Mouse (Mus musculus) thymus, adult 2 months (tissue): ENCODE data around the gene Ncmap.

Experiments used
- CTCF ChIP-seq: fragments of 200-500 bp; IDR thresholded peaks from 2 replicates; pipeline ENCODE4 v1.5.1; 2012; ENCODE audit warnings: mild to moderate bottlenecking, control low read depth, low read length, moderate library complexity, borderline replicate concordance; ENCODE audit not compliant: control insufficient read depth, poor library complexity, insufficient read depth; ENCODE audit errors: extremely low read depth
- POLR2A ChIP-seq: fragments of 200-500 bp; IDR thresholded peaks from 2 replicates; pipeline ENCODE4 v1.6.1; 2012; ENCODE audit warnings: mild to moderate bottlenecking, low read length, control low read depth, moderate library complexity; ENCODE audit not compliant: control insufficient read depth, poor library complexity, insufficient read depth; ENCODE audit errors: extremely low read depth

GRCm38 (mm10) chr4:135433443-135434394, 35.7 kb upstream of the Ncmap start, which contains the start of gene Rcan3:
- TF ChIP-seq POLR2A (peak; percentile 84), CTCF (no peak; the same call in 1 of the 2 replicates)
